Mouse (Mus musculus): ENCODE results near the gene Tmem139. TPM values are rescaled to one million over a fixed set of nuclear protein-coding genes. Genes with fewer than 3 reads are reported as not detected.

Tmem139 gene
- polyA plus RNA-seq, 1 experiment, result not detected

DNA sequence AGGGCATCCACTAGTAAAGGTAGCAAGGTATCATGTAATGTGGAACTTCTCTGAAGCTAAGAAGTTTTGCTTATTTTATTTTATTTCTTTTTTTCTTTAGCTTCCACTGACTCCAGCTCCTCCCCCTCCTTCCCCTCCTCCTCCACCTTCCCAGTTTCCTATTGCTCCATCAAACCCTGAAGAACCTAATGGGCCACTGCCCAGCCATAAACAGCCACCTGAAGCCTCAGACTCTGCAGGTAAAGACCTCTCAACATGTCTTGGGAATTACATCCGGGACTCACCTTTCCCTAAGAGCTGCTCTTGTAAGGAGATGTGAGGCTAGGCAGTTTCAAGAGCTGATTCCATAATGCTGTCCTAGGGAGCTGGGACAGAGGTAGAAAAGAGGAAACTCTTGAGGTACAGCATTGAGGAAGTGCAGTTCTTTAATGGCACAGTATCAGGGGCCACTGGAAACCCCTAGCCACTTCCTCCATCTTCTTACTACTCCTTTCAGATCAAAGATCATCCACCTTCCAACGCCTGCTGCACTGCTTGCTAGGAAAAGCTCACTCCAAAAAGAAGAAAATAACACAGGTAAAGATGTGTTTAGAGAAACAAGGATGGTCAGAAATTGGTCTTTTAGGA lies 48.8 kb downstream of the Tmem139 start:
- Histone ChIP-seq H3K4me1 (ENCODE audit: control insufficient read depth, insufficient read depth, low read length) (no peaks in the 10 kb centered on the region), H3K4me3 (ENCODE audit: control insufficient read depth, low read depth, low read length) (no peak overlapping the region), H3K36me3 (ENCODE audit: control insufficient read depth, insufficient read depth, low read length) (no peaks in the 10 kb centered on the region; the same call in 1 of the 2 replicates), H3K27me3 (ENCODE audit: control insufficient read depth, insufficient read depth, low read length) (no peaks in the 10 kb centered on the region), H3K27ac (ENCODE audit: control insufficient read depth, insufficient read depth, low read depth, low read length) (no peak overlapping the region)
- TF ChIP-seq CTCF (IDR thresholded peaks at IDR 0.05; ENCODE audit: control insufficient read depth, insufficient read depth, insufficient replicate concordance, low read depth, low read length) (no peak), POLR2A (IDR thresholded peaks at IDR 0.05; ENCODE audit: control insufficient read depth, low read depth, low read length) (no peak)

Other genes starting within 250 kb of the Tmem139 start
- gene Sva, start 223.6 kb upstream of the Tmem139 start, polyA plus RNA-seq (2012; rRNA removed), result not detected in 2 replicates
- gene Tas2r139, start 121.0 kb upstream of the Tmem139 start, polyA plus RNA-seq (2012; rRNA removed), result not detected in 2 replicates
- gene Tas2r144, start 46.6 kb upstream of the Tmem139 start, polyA plus RNA-seq (2012; rRNA removed), result not detected in 2 replicates
- gene Gstk1, start 16.0 kb upstream of the Tmem139 start, polyA plus RNA-seq (2012; rRNA removed), result 6.3 and 6.5 TPM in 2 replicates
- 7.4 and 10.4 TPM in 2 replicates for gene Casp2, start 3.0 kb downstream of the Tmem139 start, polyA plus RNA-seq (2012; rRNA removed)
- 0.84 and 0.89 TPM in 2 replicates for gene Clcn1, start 24.7 kb downstream of the Tmem139 start, polyA plus RNA-seq (2012; rRNA removed)
- 11.9 and 12.0 TPM in 2 replicates for gene Fam131b, start 62.7 kb downstream of the Tmem139 start, polyA plus RNA-seq (2012; rRNA removed)
- gene Zyx, start 87.7 kb downstream of the Tmem139 start, polyA plus RNA-seq (2012; rRNA removed), result 35.2 and 40.1 TPM in 2 replicates
- 0.30 and 0.76 TPM in 2 replicates for gene Epha1, start 111.3 kb downstream of the Tmem139 start, polyA plus RNA-seq (2012; rRNA removed)
- gene Tas2r143, start 138.3 kb downstream of the Tmem139 start, polyA plus RNA-seq (2012; rRNA removed), result not detected in 2 replicates
- gene Tas2r135, start 143.5 kb downstream of the Tmem139 start, polyA plus RNA-seq (2012; rRNA removed), result not detected in 2 replicates
- not detected in 2 replicates for gene Tas2r126, start 172.6 kb downstream of the Tmem139 start, polyA plus RNA-seq (2012; rRNA removed)
- gene Olfr458, start 203.2 kb downstream of the Tmem139 start, polyA plus RNA-seq (2012; rRNA removed), result 0.16 TPM in 1 of 2 replicates, not detected in the other
- not detected in 2 replicates for gene Olfr457, start 214.4 kb downstream of the Tmem139 start, polyA plus RNA-seq (2012; rRNA removed)
- gene Olfr456, start 225.2 kb downstream of the Tmem139 start, polyA plus RNA-seq (2012; rRNA removed), result 0.20 and 0.42 TPM in 2 replicates

Measured in testis, adult 2 months (tissue).